Mouse (Mus musculus): ENCODE measurements around the gene Ppl. TPM values are rescaled to one million over a fixed set of nuclear protein-coding genes. Genes with fewer than 3 reads are reported as not detected.

Ppl gene
- polyA plus RNA-seq, 1 experiment from 2014 or later, result 0.65 TPM

GRCm38 (mm10) chr16:5074341-5074740 is 57.9 kb downstream of the Ppl start:
- Histone ChIP-seq H3K9me3 (replicated peaks; ENCODE audit: control insufficient read depth, low read length) (no peaks in the 10 kb centered on the region), H3K4me1 (ENCODE audit: control insufficient read depth, low read depth, low read length) (no peaks in the 10 kb centered on the region), H3K27me3 (ENCODE audit: control insufficient read depth, insufficient read depth, low read depth, low read length) (no peaks in the 10 kb centered on the region), H3K27ac (ENCODE audit: low read length) (no peak overlapping the region), H3K36me3 (ENCODE audit: control insufficient read depth, insufficient read depth) (peaks cover 78% of the 10 kb centered on the region), H3K9ac (ENCODE audit: low read depth, low read length) (no peak overlapping the region), H3K4me2 (ENCODE audit: low read depth, low read length) (no peak overlapping the region), H3K4me3 (ENCODE audit: low read depth, low read length) (no peak overlapping the region)
- 79% methylated on average over 5 of the region's 5 CpGs for WGBS (ENCODE audit: insufficient replicate concordance)
- no peak for ATAC-seq (ENCODE audit: low read depth)

GRCm38 (mm10) chr16:5071974-5072373 is 60.2 kb downstream of the Ppl start:
- 81% methylated on average over 7 of the region's 7 CpGs for WGBS (ENCODE audit: insufficient replicate concordance)
- Histone ChIP-seq H3K27ac (ENCODE audit: low read length) (no peak overlapping the region), H3K27me3 (ENCODE audit: control insufficient read depth, insufficient read depth, low read depth, low read length) (no peaks in the 10 kb centered on the region), H3K36me3 (ENCODE audit: control insufficient read depth, insufficient read depth) (peaks cover 64% of the 10 kb centered on the region), H3K4me2 (ENCODE audit: low read depth, low read length) (no peak overlapping the region), H3K9me3 (replicated peaks; ENCODE audit: control insufficient read depth, low read length) (no peaks in the 10 kb centered on the region), H3K9ac (ENCODE audit: low read depth, low read length) (no peak overlapping the region), H3K4me1 (ENCODE audit: control insufficient read depth, low read depth, low read length) (no peaks in the 10 kb centered on the region), H3K4me3 (ENCODE audit: low read depth, low read length) (no peak overlapping the region)
- no peak for ATAC-seq (ENCODE audit: low read depth)

GRCm38 (mm10) chr16:5070321-5070720 is 61.9 kb downstream of the Ppl start:
- Histone ChIP-seq H3K27ac (ENCODE audit: low read length) (no peak overlapping the region), H3K36me3 (ENCODE audit: control insufficient read depth, insufficient read depth) (peaks cover 58% of the 10 kb centered on the region), H3K4me3 (ENCODE audit: low read depth, low read length) (no peak overlapping the region), H3K9me3 (replicated peaks; ENCODE audit: control insufficient read depth, low read length) (no peaks in the 10 kb centered on the region), H3K27me3 (ENCODE audit: control insufficient read depth, insufficient read depth, low read depth, low read length) (no peaks in the 10 kb centered on the region), H3K4me1 (ENCODE audit: control insufficient read depth, low read depth, low read length) (no peaks in the 10 kb centered on the region), H3K4me2 (ENCODE audit: low read depth, low read length) (no peak overlapping the region), H3K9ac (ENCODE audit: low read depth, low read length) (no peak overlapping the region)
- no peak for ATAC-seq (ENCODE audit: low read depth)
- WGBS (ENCODE audit: insufficient replicate concordance), result 84% methylated on average over 3 of the region's 3 CpGs

GRCm38 (mm10) chr16:5063472-5063871 is 68.7 kb downstream of the Ppl start:
- no peaks in the 10 kb centered on the region for H3K9me3 ChIP-seq (replicated peaks; ENCODE audit: control insufficient read depth, low read length)
- H3K36me3 ChIP-seq (ENCODE audit: control insufficient read depth, insufficient read depth), result peaks cover 39% of the 10 kb centered on the region
- no peaks in the 10 kb centered on the region for H3K27me3 ChIP-seq (ENCODE audit: control insufficient read depth, insufficient read depth, low read depth, low read length)
- H3K9ac ChIP-seq (ENCODE audit: low read depth, low read length), result no peak overlapping the region
- no peak overlapping the region for H3K4me3 ChIP-seq (ENCODE audit: low read depth, low read length)
- WGBS (ENCODE audit: insufficient replicate concordance), result 70% methylated on average over 4 of the region's 4 CpGs
- no peak overlapping the region for H3K4me2 ChIP-seq (ENCODE audit: low read depth, low read length)
- H3K27ac ChIP-seq (ENCODE audit: low read length), result no peak overlapping the region
- ATAC-seq (ENCODE audit: low read depth), result no peak
- no peaks in the 10 kb centered on the region for H3K4me1 ChIP-seq (ENCODE audit: control insufficient read depth, low read depth, low read length)

- Histone ChIP-seq H3K36me3 (ENCODE audit: control insufficient read depth, insufficient read depth) (peaks cover 39% of the 10 kb centered on the region), H3K4me3 (ENCODE audit: low read depth, low read length) (no peak overlapping the region), H3K27ac (ENCODE audit: low read length) (no peak overlapping the region), H3K27me3 (ENCODE audit: control insufficient read depth, insufficient read depth, low read depth, low read length) (no peaks in the 10 kb centered on the region), H3K4me1 (ENCODE audit: control insufficient read depth, low read depth, low read length) (no peaks in the 10 kb centered on the region; the same call in 1 of the 2 replicates), H3K9me3 (replicated peaks; ENCODE audit: control insufficient read depth, low read length) (no peaks in the 10 kb centered on the region), H3K9ac (ENCODE audit: low read depth, low read length) (no peak overlapping the region), H3K4me2 (ENCODE audit: low read depth, low read length) (no peak overlapping the region)
- 0 out of 2 replicates have a peak, but pooled peaks have one; percentile 30 for ATAC-seq (ENCODE audit: low read depth)
- 71% methylated on average over 1 of the region's 1 CpGs for WGBS (ENCODE audit: insufficient replicate concordance)
Observed at GRCm38 (mm10) chr16:5058114-5058513, 74.1 kb downstream of the Ppl start.

GRCm38 (mm10) chr16:5050251-5051110 is 81.7 kb downstream of the Ppl start:
- WGBS (ENCODE audit: insufficient replicate concordance), result under 1% methylated on average over 77 of the region's 78 CpGs

GRCm38 (mm10) chr16:5049774-5050234 is 82.4 kb downstream of the Ppl start, which contains the start of the genes Glyr1 and Ubn1:
TSS of gene Glyr1 (minus strand) at chr16:5049863.
TSS of gene Ubn1 (plus strand) at chr16:5050057.
- H3K4me3 ChIP-seq (ENCODE audit: low read depth, low read length), result peak within 1 kb of the TSS; percentile 98
- peak within 1 kb of the TSS; percentile 98 for H3K9ac ChIP-seq (ENCODE audit: low read depth, low read length)
- H3K36me3 ChIP-seq (ENCODE audit: control insufficient read depth, insufficient read depth), result peaks cover 25% of the 10 kb centered on the region
- H3K27me3 ChIP-seq (ENCODE audit: control insufficient read depth, insufficient read depth, low read depth, low read length), result no peaks in the 10 kb centered on the region
- under 1% methylated on average over 56 of the region's 56 CpGs for WGBS (ENCODE audit: insufficient replicate concordance)
- H3K4me1 ChIP-seq (ENCODE audit: control insufficient read depth, low read depth, low read length), result peaks cover 18% of the 10 kb centered on the region
- H3K27ac ChIP-seq (ENCODE audit: low read length), result peak within 1 kb of the TSS; percentile 99
- peak; percentile 97 for ATAC-seq (ENCODE audit: low read depth)
- H3K4me2 ChIP-seq (ENCODE audit: low read depth, low read length), result peak within 1 kb of the TSS; percentile 90
- H3K9me3 ChIP-seq (replicated peaks; ENCODE audit: control insufficient read depth, low read length), result no peaks in the 10 kb centered on the region

More at GRCm38 (mm10) chr16:5050251-5051110, 81.7 kb downstream of the Ppl start:
- no peaks in the 10 kb centered on the region for H3K9me3 ChIP-seq (replicated peaks; ENCODE audit: control insufficient read depth, low read length)
- H3K36me3 ChIP-seq (ENCODE audit: control insufficient read depth, insufficient read depth), result peaks cover 25% of the 10 kb centered on the region
- H3K27ac ChIP-seq (ENCODE audit: low read length), result peak overlapping the region; percentile 99
- H3K4me1 ChIP-seq (ENCODE audit: control insufficient read depth, low read depth, low read length), result peaks cover 18% of the 10 kb centered on the region
- H3K27me3 ChIP-seq (ENCODE audit: control insufficient read depth, insufficient read depth, low read depth, low read length), result no peaks in the 10 kb centered on the region
- peak; percentile 59 for ATAC-seq (ENCODE audit: low read depth)
- H3K4me3 ChIP-seq (ENCODE audit: low read depth, low read length), result peak overlapping the region; percentile 98
- H3K4me2 ChIP-seq (ENCODE audit: low read depth, low read length), result peak overlapping the region; percentile 90
- H3K9ac ChIP-seq (ENCODE audit: low read depth, low read length), result peak overlapping the region; percentile 98

- WGBS (ENCODE audit: insufficient replicate concordance), result under 1% methylated on average over 38 of the region's 38 CpGs
- H3K36me3 ChIP-seq (ENCODE audit: control insufficient read depth, insufficient read depth), result peaks cover 27% of the 10 kb centered on the region
- ATAC-seq (ENCODE audit: low read depth), result peak; percentile 26
Observed at GRCm38 (mm10) chr16:5049182-5049773, 82.9 kb downstream of the Ppl start.

GRCm38 (mm10) chr16:5045322-5045721 is 86.9 kb downstream of the Ppl start:
- Histone ChIP-seq H3K27ac (ENCODE audit: low read length) (no peak overlapping the region), H3K9ac (ENCODE audit: low read depth, low read length) (no peak overlapping the region), H3K4me3 (ENCODE audit: low read depth, low read length) (no peak overlapping the region), H3K4me2 (ENCODE audit: low read depth, low read length) (no peak overlapping the region), H3K36me3 (ENCODE audit: control insufficient read depth, insufficient read depth) (peaks cover 40% of the 10 kb centered on the region), H3K4me1 (ENCODE audit: control insufficient read depth, low read depth, low read length) (peaks cover 13% of the 10 kb centered on the region), H3K9me3 (replicated peaks; ENCODE audit: control insufficient read depth, low read length) (no peaks in the 10 kb centered on the region), H3K27me3 (ENCODE audit: control insufficient read depth, insufficient read depth, low read depth, low read length) (no peaks in the 10 kb centered on the region)
- ATAC-seq (ENCODE audit: low read depth), result no peak
- WGBS (ENCODE audit: insufficient replicate concordance), result 93% methylated on average over 3 of the region's 3 CpGs

More at GRCm38 (mm10) chr16:5049182-5049773, 82.9 kb downstream of the Ppl start:
- peak overlapping the region; percentile 97 for H3K9ac ChIP-seq (ENCODE audit: low read depth, low read length)
- H3K27me3 ChIP-seq (ENCODE audit: control insufficient read depth, insufficient read depth, low read depth, low read length), result no peaks in the 10 kb centered on the region
- peak overlapping the region; percentile 84 for H3K4me2 ChIP-seq (ENCODE audit: low read depth, low read length)
- H3K4me1 ChIP-seq (ENCODE audit: control insufficient read depth, low read depth, low read length), result peaks cover 18% of the 10 kb centered on the region
- H3K27ac ChIP-seq (ENCODE audit: low read length), result peak overlapping the region; percentile 89
- H3K4me3 ChIP-seq (ENCODE audit: low read depth, low read length), result peak overlapping the region; percentile 98
- no peaks in the 10 kb centered on the region for H3K9me3 ChIP-seq (replicated peaks; ENCODE audit: control insufficient read depth, low read length)
